Mouse (Mus musculus) C2C12 (cell line): ENCODE data around the gene Veph1. TPM values are rescaled to one million over a fixed set of nuclear protein-coding genes. Genes with fewer than 3 reads are reported as not detected.

ENCODE experiments used
- H3K27me3 ChIP-seq: one replicate; pipeline ENCODE4 v1.6.1; 2011; ENCODE audit not compliant: control insufficient read depth, insufficient read depth, insufficient read length
- H3K36me3 ChIP-seq: one replicate; pipeline ENCODE4 v1.6.1; 2011; ENCODE audit not compliant: control insufficient read depth, insufficient read depth
- H3K4me3 ChIP-seq: one replicate; pipeline ENCODE4 v1.5.1; 2011; ENCODE audit warnings: mild to moderate bottlenecking, control low read depth; ENCODE audit not compliant: poor library complexity, insufficient read depth, severe bottlenecking
- H3K79me2 ChIP-seq: one replicate; pipeline ENCODE4 v1.6.1; 2011; ENCODE audit not compliant: control insufficient read depth, insufficient read depth
- H3K79me3 ChIP-seq: one replicate; pipeline ENCODE4 v1.6.1; 2011; ENCODE audit warnings: low read depth, control low read depth
- H3ac ChIP-seq: one replicate; pipeline ENCODE3; 2011; ENCODE audit warnings: low read depth; ENCODE audit not compliant: control insufficient read depth, insufficient read length
- CEBPB ChIP-seq: IDR thresholded peaks from one replicate; pipeline ENCODE4 v1.6.1; 2011; ENCODE audit warnings: low read depth, mild to moderate bottlenecking, control low read depth, moderate library complexity
- CTCF ChIP-seq: IDR thresholded peaks from one replicate; pipeline ENCODE4 v1.5.1; 2011; ENCODE audit not compliant: control insufficient read depth, insufficient read depth, insufficient read length
- FOSL1 ChIP-seq: IDR thresholded peaks from one replicate; pipeline ENCODE4 v1.8.0; 2011; ENCODE audit warnings: mild to moderate bottlenecking, low read length; ENCODE audit not compliant: poor library complexity, insufficient read depth, severe bottlenecking
- MAX ChIP-seq: IDR thresholded peaks from one replicate; pipeline ENCODE4 v1.6.1; 2011; ENCODE audit warnings: mild to moderate bottlenecking, control low read depth
- MYOD1 ChIP-seq: IDR thresholded peaks from one replicate; pipeline ENCODE4 v1.6.1; 2011; ENCODE audit warnings: low read depth; ENCODE audit not compliant: control insufficient read depth, insufficient read length
- MYOG ChIP-seq: IDR thresholded peaks from one replicate; pipeline ENCODE4 v1.6.1; 2011; ENCODE audit not compliant: control insufficient read depth, insufficient read length; ENCODE audit errors: extremely low read depth
- USF1 ChIP-seq: IDR thresholded peaks from one replicate; pipeline ENCODE4 v1.6.1; 2011; ENCODE audit warnings: low read depth, mild to moderate bottlenecking, control low read depth, moderate library complexity
- polyA plus RNA-seq: library from polyadenylated mRNA; unstranded; fragments of >200 nt; fragmentation: generic; extraction: Trizol; gene quantifications from one replicate; pipeline ENCODE4 v1.2.1, GENCODE M21; 2012; ENCODE audit warnings: missing spikeins

Veph1 gene
- polyA plus RNA-seq, 1 experiment = not detected

GRCm38 (mm10) chr3:66166606-66167290 lies 129.9 kb downstream of the Veph1 start:
- Histone ChIP-seq H3K79me3 (no peaks in the 10 kb centered on the region), H3K4me3 (no peak overlapping the region), H3K36me3 (no peaks in the 10 kb centered on the region), H3ac (no peak overlapping the region), H3K27me3 (no peaks in the 10 kb centered on the region), H3K79me2 (no peaks in the 10 kb centered on the region)
- TF ChIP-seq MYOG (no peak), CTCF (no peak), CEBPB (no peak), FOSL1 (no peak), MYOD1 (no peak), MAX (no peak), USF1 (no peak)

- Histone ChIP-seq H3ac (no peak overlapping the region), H3K79me3 (no peaks in the 10 kb centered on the region), H3K36me3 (no peaks in the 10 kb centered on the region), H3K79me2 (no peaks in the 10 kb centered on the region), H3K27me3 (no peaks in the 10 kb centered on the region), H3K4me3 (no peak overlapping the region)
- TF ChIP-seq MAX (no peak), MYOD1 (no peak), FOSL1 (no peak), CEBPB (no peak), USF1 (no peak), CTCF (no peak), MYOG (no peak)
These were observed 131.6 kb downstream of the Veph1 start for GRCm38 (mm10) chr3:66165026-66165425.

GRCm38 (mm10) chr3:66164585-66164984 lies 132.1 kb downstream of the Veph1 start:
- H3K4me3 ChIP-seq = no peak overlapping the region
- no peak overlapping the region for H3ac ChIP-seq
- no peaks in the 10 kb centered on the region for H3K79me2 ChIP-seq
- no peaks in the 10 kb centered on the region for H3K36me3 ChIP-seq
- TF ChIP-seq MYOD1 = no peak
- no peak for TF ChIP-seq CEBPB
- no peak for TF ChIP-seq USF1
- no peak for TF ChIP-seq CTCF
- no peak for TF ChIP-seq FOSL1
- TF ChIP-seq MAX = no peak
- TF ChIP-seq MYOG = no peak
- no peaks in the 10 kb centered on the region for H3K79me3 ChIP-seq
- no peaks in the 10 kb centered on the region for H3K27me3 ChIP-seq

- Histone ChIP-seq H3ac (no peak overlapping the region), H3K79me3 (no peaks in the 10 kb centered on the region), H3K4me3 (no peak overlapping the region), H3K79me2 (no peaks in the 10 kb centered on the region), H3K27me3 (no peaks in the 10 kb centered on the region), H3K36me3 (no peaks in the 10 kb centered on the region)
- TF ChIP-seq USF1 = no peak
- TF ChIP-seq FOSL1 = no peak
- no peak for TF ChIP-seq MYOG
- no peak for TF ChIP-seq CTCF
- no peak for TF ChIP-seq MYOD1
- TF ChIP-seq CEBPB = no peak
- TF ChIP-seq MAX = no peak
These were observed 134.0 kb downstream of the Veph1 start for GRCm38 (mm10) chr3:66162612-66163011.

GRCm38 (mm10) chr3:66157947-66158346 lies 138.7 kb downstream of the Veph1 start:
- TF ChIP-seq MYOG (no peak), USF1 (no peak), FOSL1 (no peak), CEBPB (no peak), CTCF (no peak), MAX (no peak), MYOD1 (no peak)
- no peak overlapping the region for H3ac ChIP-seq
- H3K4me3 ChIP-seq = no peak overlapping the region
- no peaks in the 10 kb centered on the region for H3K27me3 ChIP-seq
- no peaks in the 10 kb centered on the region for H3K79me3 ChIP-seq
- H3K36me3 ChIP-seq = no peaks in the 10 kb centered on the region
- H3K79me2 ChIP-seq = no peaks in the 10 kb centered on the region

- Histone ChIP-seq H3K79me2 (no peaks in the 10 kb centered on the region), H3K27me3 (no peaks in the 10 kb centered on the region), H3ac (no peak overlapping the region), H3K79me3 (no peaks in the 10 kb centered on the region), H3K36me3 (no peaks in the 10 kb centered on the region), H3K4me3 (no peak overlapping the region)
- TF ChIP-seq CEBPB = no peak
- TF ChIP-seq MAX = no peak
- TF ChIP-seq MYOD1 = no peak
- TF ChIP-seq MYOG = no peak
- no peak for TF ChIP-seq USF1
- no peak for TF ChIP-seq FOSL1
These were observed 159.0 kb downstream of the Veph1 start for GRCm38 (mm10) chr3:66137601-66138000.
